Mouse (Mus musculus) adrenal gland, postnatal 14 days (tissue): ENCODE measurements around the gene Mrps18b. TPM values are rescaled to one million over a fixed set of nuclear protein-coding genes. Genes with fewer than 3 reads are reported as not detected.

Source experiments
- DNase-seq: peaks from one replicate; pipeline ENCODE4 v3.0.0; 2021; ENCODE audit warnings: mixed read lengths
- microRNA-seq, 2 experiments: library from miRNA; unstranded; fragments of <30 nt; microRNA quantifications; one replicate each; pipeline ENCODE4 v1.2.0; 2021
- total RNA-seq: library from RNA; stranded (reverse); gene quantifications from 2 replicates; pipeline ENCODE4 v1.2.3, GENCODE M21; 2021

Gene Mrps18b
- total RNA-seq, 1 experiment from 2014 or later = 108 TPM

DNA sequence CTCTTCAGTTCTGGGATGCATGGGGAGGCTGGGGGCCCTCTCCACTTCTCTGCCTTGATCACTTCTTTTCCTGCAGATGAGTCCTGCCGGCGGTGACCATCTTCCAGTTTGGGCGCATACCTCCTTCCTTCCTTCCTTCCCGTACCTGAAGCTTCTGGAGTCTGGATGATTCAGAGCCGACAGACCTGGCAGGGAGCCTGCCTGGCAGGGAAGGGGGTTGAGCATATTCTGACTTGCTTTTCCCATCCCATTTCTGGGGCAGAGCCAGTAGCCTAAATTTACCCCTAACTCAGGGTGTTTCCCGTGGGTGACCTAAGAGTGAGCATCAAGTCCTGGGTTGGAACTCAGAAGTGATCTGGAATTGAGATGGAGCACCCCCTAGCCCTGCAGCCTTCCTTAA lies 41.5 kb downstream of the Mrps18b start:
- DNase-seq = no peak

DNA sequence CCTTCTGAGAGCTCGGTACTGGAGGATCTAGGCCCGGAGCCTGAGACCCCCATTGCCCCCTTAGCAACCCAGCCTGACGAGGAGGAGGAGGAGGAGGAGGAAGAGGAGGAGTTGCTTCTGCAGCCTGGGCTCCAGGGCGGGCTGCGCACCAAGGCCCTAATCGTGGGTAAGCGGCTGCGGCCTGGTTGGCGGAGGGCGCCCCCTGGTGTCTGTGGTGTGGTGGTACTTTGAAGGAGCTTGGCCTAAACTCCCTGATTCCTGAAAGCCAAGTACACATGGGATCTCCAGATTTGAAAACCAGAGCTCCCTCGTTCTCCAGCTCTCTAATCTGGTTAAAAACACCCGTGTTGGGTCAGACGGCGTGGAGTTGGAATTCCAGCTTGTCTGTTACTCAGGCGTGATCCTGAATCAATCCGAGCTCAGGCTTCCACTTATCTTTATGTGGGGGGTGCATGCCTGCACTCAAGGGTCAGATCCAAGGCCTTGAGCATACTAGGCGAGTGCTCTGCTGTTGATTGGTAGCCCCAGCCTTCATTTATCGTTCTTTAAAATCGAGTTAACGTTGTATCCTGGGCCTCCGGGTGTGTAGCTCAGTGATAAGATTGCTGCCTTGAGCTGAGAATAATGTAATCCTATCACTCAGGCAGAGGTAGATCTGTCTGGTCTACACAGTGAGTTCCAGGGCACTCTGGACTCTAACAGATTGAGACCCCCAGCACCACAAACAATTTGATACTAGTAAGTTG lies 42.2 kb downstream of the Mrps18b start:
- DNase-seq = peak; percentile 95

DNA sequence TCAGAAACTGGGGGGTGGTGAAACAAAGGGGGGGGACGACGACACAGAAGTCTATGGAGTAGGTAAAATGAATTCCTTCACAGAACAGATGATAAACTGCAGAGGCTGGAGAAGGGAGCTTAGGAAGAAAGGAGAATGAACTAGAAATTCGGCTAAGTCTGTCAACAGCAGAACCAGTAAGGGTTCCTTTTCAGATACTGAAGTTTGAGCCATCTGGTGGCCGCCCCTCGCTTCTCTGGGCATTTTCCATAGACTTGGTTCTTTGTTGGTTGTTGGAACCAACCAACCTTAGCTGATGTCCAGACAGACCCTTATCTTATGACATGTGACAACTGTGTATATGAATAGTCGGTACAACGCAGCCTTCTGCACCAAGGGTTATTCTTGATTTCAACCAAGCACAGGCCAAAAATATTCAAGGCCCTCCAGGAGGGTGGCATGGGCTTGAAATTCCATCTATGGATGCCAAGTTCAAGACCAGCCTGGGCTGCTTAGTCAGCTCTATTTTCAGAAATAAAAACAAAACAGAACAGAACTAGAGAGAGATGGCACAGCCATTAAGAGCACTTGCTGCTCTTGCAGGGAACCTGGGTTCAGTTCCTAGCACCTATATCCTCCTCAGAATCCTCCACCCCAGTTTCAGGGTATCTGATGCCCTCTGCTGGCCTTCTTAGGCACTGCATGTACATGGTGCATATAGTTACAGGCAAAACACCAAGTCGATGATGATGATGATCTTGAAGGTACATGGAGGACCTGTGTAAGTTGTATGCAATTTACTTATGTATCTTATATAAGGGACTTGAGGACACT lies 45.1 kb downstream of the Mrps18b start:
- peak; percentile 70 for DNase-seq

DNA sequence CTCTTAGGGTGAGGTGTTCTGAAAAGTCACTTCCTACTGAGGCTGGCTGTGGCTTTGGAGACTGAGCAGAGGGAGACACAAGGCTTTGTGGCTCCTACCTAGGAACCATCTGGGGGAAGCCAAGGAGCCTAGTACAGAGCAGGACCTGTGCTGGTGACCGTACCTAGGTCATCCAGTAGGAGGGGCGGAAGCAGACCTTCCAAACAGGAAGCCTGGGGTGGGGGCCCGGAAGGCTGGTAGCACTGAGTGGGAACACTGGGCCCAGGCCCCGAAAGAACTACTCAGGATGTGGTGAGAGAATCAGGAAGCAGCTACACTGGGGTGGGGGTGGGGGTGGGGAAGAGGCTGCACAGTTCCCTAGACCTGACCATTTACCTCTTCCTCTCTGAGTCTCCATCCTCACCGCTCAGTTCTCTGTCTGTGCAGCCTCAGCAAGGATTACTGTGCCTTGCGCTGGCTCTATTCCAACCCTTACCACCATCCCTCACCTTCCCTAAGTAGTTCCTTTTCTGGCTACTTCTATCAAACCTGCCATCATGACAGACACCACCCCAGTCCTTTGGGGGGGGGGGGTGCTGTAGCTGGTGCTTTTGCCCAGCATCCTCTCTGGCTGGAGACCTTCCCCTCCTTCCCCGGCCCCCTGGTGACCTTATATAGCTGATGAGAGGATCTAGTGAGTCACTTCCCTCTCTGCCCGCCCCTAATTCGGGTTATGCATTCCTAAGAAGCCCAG lies 45.9 kb downstream of the Mrps18b start:
- DNase-seq = peak; percentile 77

DNA sequence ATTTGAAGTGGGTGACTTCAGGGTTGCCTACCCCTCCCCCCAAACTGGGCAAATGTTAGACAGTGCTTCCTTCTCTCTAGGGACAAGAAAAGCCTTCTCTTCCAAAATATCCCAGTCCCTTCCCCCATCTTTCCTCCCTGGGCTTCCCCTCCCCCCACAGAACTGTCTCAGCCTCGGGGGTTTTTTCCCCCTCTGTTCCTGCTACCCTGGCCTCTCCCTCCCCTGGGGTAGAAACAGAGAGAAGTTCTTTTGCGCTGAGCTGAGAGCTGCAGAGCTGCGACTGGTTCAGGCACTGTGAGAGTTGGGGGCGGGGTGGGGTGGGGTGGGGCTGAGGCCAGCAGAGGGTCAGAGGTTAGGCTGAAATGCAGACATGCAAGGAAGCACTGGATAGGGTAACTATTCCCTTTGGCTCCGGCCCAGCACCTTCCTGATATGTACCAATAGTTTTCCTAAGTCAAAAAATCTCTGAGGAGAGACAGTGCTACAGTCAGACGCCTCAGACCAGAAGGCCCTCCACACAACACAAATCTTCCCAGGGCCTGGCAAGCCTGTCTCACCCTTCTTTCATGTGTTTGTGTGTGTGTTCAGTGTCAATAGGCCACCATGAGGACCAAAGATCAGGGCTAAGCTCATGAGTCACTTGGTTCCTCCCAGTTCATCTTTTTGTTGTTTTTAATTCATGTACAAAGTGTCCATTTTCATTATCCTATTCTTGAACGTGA lies 46.7 kb downstream of the Mrps18b start:
- peak; percentile 67 for DNase-seq

DNA sequence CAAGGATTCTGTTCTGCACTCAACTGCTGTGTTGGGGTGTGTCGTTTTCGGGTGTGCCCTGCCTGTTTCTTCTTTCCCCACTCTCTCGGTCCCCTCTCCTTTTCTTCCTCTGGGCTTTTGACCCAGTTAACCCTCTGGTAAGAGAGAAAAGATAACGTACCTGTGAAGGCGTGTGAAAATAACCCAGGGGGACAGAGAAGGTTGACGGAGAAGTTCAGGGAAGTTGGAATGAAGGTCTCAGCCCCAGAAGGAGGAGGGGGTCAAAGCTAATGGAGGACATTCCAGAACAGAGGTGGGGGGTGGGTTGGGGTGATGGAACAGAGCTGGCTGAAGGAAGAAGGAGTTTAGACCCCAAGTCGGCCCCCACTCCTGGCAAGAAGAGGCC lies 47.2 kb downstream of the Mrps18b start:
- DNase-seq = no peak

DNA sequence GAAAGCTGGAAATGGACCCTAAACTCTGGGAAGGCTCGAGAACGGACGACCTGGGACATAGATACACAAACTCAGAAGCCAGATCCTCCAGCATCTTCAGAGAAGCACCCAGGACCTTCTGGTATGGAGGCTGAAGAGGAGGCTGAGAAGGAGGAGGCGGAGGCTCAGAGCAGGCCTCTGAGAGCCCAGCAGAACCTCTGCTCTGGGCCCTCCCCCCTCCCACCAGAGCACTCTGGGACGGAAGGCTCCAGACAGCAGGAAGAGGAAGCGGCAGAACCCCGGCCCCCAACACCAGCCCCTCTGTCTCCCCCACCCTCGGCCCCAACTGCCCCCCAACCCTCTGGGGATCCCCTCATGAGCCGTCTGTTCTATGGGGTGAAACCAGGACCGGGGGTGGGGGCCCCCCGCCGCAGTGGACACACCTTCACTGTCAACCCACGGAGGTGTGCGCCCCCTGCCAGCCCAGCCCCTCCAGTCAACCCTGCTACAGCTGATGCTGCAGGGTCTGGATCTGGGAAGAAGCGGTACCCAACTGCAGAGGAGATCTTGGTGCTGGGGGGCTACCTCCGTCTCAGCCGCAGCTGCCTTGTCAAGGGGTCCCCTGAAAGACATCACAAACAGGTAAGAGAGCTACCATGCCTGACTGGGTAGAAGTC lies 47.9 kb downstream of the Mrps18b start:
- DNase-seq = peak; percentile 58

DNA sequence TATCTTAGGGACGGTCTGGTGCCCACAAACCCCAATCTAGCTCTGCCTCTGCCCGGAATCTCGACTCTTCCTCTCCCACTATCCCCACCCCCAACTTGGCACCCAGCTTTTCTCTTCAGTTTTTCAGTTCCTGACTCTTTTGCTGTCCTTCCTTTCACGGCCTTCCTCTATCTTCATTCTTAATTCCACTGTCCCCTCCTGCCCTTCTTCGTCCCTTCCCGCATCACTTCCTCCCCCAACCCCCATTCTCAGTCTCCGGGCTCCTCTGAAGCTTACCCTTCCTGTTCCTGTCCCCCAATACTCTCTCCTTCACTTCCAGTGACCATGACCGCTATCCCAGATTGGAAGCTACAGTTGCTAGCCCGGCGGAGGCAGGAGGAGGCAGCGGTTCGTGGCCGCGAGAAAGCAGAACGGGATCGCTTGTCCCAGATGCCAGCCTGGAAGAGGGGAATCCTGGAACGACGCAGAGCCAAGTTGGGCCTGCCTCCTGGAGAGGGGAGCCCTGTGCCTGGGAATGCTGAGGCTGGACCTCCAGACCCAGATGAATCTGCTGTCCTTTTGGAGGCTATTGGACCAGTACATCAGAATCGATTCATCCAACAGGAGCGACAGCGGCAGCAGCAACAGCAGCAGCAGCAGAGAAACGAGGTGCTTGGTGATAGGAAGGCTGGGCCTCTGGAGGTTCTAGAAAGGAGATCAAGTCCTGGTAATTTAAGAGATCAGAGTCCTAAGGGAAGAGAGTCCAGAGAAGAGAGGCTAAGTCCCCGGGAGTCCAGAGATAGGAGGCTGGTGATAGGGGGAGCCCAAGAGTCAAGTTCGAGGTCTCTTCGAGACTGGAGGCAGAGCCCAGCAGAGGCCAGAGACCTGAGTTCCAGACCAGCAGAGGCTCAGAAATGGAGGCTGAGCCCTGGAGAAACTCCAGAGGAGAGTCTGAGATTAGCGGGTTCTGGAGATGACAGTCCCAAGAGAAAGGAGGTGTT lies 49.0 kb downstream of the Mrps18b start:
- peak; percentile 62 for DNase-seq

DNA sequence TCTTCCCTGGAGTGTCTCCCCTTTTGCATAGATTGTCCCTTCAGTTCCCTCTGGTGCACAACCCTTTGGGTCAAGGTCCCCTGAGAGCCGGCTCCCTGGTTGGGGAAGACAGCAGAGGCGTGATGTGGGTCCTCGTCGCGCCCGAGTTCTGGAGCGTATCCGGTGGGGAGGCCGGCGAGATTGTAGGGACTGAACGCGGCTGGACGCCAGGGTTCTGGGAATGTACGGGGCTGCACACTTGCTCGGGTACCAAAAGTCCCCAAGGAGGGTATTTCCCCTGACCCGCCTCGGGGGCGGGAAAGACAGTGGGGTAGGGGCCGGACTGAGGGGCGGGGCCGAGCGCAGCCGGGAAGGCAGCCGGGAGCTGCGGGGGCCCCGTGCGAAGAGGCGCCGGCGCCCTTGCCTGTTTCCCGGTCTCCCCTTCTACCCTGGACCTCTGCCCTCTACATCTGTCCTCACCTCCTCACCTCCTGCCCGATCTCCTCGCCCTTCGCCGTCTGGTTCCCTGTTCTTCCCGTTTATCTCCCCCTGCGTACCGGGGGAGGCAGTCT lies 49.8 kb downstream of the Mrps18b start:
- peak; percentile 78 for DNase-seq

DNA sequence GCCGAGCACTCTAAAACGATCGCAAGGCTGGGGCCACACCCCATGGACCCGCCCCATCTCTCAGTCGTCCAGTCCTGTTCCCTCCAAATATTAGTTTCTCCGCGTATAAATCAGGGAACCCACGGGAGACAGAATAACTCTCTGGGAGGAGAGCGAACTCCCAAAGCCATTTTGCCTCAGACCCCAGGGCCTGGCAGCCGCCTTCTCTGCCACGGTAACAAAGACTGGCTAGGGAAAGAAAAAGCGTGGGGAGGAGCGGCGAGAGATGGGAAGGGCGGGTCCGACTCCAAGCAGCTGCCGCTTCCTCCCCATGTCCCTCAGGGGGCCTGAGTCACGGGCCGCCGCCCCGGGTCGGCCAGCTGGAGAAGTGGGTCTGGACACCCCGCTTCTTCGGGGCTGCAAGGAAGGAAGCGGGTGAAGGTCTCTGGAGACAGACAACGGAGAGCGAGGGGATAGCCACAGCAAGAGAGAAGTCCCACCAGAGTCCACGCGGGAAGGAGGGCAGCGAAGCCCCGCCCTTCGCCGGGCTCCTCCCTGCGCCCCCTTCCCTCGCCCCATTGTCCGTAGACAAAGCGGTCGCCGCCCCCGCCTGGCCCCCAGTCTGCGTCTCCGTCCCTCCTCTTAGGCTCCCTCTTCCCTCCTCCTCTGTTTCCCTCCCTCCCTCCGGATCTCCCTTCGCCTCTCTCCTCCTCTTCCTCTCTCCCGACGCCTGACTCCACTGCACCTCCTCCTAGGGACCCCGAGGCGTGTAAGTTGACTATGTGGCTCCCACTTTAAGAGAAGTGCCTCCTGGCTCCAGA lies 50.5 kb downstream of the Mrps18b start, which contains the start of gene Ppp1r18:
TSS of gene Ppp1r18 (plus strand) at position 113 of the 800 bp plus-strand sequence.
- DNase-seq = peak; percentile 82

DNA sequence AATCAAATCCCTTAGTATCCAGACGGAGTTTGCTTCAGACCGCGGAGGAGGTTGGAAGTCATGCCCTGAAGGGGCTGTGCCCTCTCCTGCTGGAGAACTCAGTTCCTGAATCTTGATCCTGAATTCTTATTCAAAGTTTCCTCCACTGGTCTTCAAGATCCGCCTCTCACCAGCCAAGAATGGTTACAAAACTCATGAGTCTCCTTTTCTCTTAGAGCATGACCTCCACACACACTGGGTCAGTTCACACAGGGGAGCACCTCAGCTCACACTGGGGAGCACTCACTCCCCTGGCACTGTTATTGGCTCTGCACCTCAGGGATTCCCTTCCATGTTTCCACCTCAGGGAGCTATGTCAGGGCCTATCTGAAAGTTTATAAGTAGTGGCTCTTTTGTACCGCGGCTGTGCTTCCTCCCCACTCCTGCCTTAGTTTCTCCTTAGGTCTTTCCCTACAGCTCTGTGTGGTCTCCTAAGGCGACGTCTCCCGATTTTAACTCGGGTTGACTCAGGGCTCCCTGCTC lies 51.3 kb downstream of the Mrps18b start:
- DNase-seq = no peak

DNA sequence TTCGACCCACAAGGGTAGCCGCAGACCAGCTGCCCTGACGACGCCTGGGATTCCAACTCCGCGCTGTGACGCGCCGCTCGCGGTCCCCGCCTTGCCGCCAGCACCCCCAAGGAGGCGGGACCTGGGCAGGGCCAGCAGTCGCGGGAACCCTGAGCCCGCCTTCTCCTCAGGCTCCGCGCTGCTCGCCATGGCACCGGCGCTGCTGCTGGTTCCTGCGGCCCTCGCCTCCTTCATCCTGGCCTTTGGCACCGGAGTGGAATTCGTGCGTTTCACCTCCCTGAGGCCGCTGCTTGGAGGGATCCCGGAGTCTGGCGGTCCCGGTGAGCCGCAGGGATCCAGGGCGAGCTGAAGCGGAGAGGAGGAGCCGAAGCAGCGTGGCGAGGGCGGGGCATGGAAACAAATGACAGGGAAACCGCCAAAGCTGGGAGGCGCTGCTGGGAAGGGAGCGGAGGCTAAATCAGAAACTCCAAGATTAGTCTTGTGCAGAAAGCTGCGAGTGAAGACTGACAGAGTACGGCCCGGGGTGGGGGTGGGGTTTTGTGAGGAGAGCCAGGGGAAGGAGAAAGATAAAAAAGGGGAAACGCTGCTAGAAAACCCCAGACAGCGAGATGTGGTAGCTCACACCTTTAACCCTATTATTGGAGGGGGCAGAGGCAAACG lies 54.9 kb downstream of the Mrps18b start, which contains the start of gene Nrm:
TSS of gene Nrm (plus strand) at position 121 of the 660 bp plus-strand sequence.
- DNase-seq = peak; percentile 93

DNA sequence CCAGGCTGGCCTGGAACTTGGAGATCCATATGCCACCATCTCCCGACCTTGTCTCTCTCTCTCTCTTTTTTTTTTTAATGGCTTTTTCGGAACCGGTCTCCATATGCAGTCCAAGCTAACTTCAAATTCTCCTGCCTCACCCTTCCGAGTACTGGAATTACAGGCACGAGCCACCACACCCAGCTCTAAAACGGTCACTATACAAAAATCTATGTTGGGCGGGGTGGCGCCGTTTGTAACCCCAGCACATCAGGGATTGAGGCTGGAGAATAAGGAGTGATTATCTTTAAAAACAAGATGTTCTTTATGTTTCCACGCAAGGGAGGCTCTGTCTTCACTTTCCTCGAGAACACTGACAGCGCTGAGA lies 55.4 kb downstream of the Mrps18b start:
- no peak for DNase-seq

Small RNA genes lying within 50 kb of the gene (microRNA-seq; reads per million reads assigned to microRNA genes)
- 0.43 to 1.1 reads per million in 2 experiments for gene Gm28033
- 0 to 0.38 reads per million in 2 experiments for gene Mir1894
- 69.5 to 82.6 reads per million in 2 experiments for gene Mir877

Other genes starting within 250 kb of the Mrps18b start
- 49.6 and 52.0 TPM in 2 replicates for gene Vars2, start 248.8 kb downstream of the Mrps18b start, total RNA-seq
- 24.3 and 24.7 TPM in 2 replicates for gene Gtf2h4, start 242.7 kb downstream of the Mrps18b start, total RNA-seq
- gene Ddr1, start 211.8 kb downstream of the Mrps18b start, total RNA-seq = 36.3 and 36.4 TPM in 2 replicates
- gene Ier3, start 94.7 kb downstream of the Mrps18b start, total RNA-seq = 12.7 and 26.3 TPM in 2 replicates
- gene Flot1, start 93.2 kb downstream of the Mrps18b start, total RNA-seq = 52.4 and 59.5 TPM in 2 replicates
- gene Tubb5, start 78.1 kb downstream of the Mrps18b start, total RNA-seq = 285 and 320 TPM in 2 replicates
- 20.6 and 21.9 TPM in 2 replicates for gene Mdc1, start 74.9 kb downstream of the Mrps18b start, total RNA-seq
- 10.6 and 15.9 TPM in 2 replicates for gene Nrm, start 55.1 kb downstream of the Mrps18b start, total RNA-seq
- 29.5 and 44.4 TPM in 2 replicates for gene Ppp1r18, start 50.8 kb downstream of the Mrps18b start, total RNA-seq
- 40.2 and 41.1 TPM in 2 replicates for gene Dhx16, start 36.6 kb downstream of the Mrps18b start, total RNA-seq
- 73.6 and 79.5 TPM in 2 replicates for gene 2310061I04Rik, start 19.0 kb downstream of the Mrps18b start, total RNA-seq
- gene Atat1, start 6.3 kb downstream of the Mrps18b start, total RNA-seq = 29.0 and 31.5 TPM in 2 replicates
- 91.4 and 97.7 TPM in 2 replicates for gene Ppp1r10, start within 50 bp of the Mrps18b start, total RNA-seq
- gene Abcf1, start 53.4 kb upstream of the Mrps18b start, total RNA-seq = 92.5 and 100 TPM in 2 replicates
- 42.7 and 48.7 TPM in 2 replicates for gene Gnl1, start 63.5 kb upstream of the Mrps18b start, total RNA-seq
- gene Prr3, start 63.8 kb upstream of the Mrps18b start, total RNA-seq = 24.3 and 24.7 TPM in 2 replicates
- gene H2-T24, start 104.2 kb upstream of the Mrps18b start, total RNA-seq = 4.6 and 8.2 TPM in 2 replicates
- gene H2-T23, start 116.5 kb upstream of the Mrps18b start, total RNA-seq = 44.2 and 52.7 TPM in 2 replicates
- gene H2-T22, start 126.4 kb upstream of the Mrps18b start, total RNA-seq = 23.3 and 27.6 TPM in 2 replicates
- gene Gm6034, start 126.6 kb upstream of the Mrps18b start, total RNA-seq = not detected in 2 replicates
- gene Gm11127, start 142.0 kb upstream of the Mrps18b start, total RNA-seq = 2.2 and 3.0 TPM in 2 replicates
- gene Gm19684, start 205.3 kb upstream of the Mrps18b start, total RNA-seq = 0.26 and 0.34 TPM in 2 replicates
- gene Gm7030, start 213.0 kb upstream of the Mrps18b start, total RNA-seq = not detected in 2 replicates